Mouse (Mus musculus): ENCODE measurements around the gene Olfr763. TPM values are rescaled to one million over a fixed set of nuclear protein-coding genes. Genes with fewer than 3 reads are reported as not detected.

Gene Olfr763
- polyA plus RNA-seq, 1 experiment from 2014 or later: not detected

Other genes with a start within 250 kb of the Olfr763 start
- gene Mmp19, start 219.9 kb upstream of the Olfr763 start, polyA plus RNA-seq (2015; fragmentation: Nextera tagmentation; extraction: Ambion mirVana): 0.80 and 1.0 TPM in 2 replicates
- gene Dnajc14, start 206.7 kb upstream of the Olfr763 start, polyA plus RNA-seq (2015; fragmentation: Nextera tagmentation; extraction: Ambion mirVana): 58.8 and 60.4 TPM in 2 replicates
- 25.5 and 26.0 TPM in 2 replicates for gene Tmem198b, start 206.4 kb upstream of the Olfr763 start, polyA plus RNA-seq (2015; fragmentation: Nextera tagmentation; extraction: Ambion mirVana)
- gene Sarnp, start 193.5 kb upstream of the Olfr763 start, polyA plus RNA-seq (2015; fragmentation: Nextera tagmentation; extraction: Ambion mirVana): 252 and 265 TPM in 2 replicates
- 35.2 and 41.2 TPM in 2 replicates for gene Ormdl2, start 189.1 kb upstream of the Olfr763 start, polyA plus RNA-seq (2015; fragmentation: Nextera tagmentation; extraction: Ambion mirVana)
- 7.0 and 8.3 TPM in 2 replicates for gene Gdf11, start 119.1 kb upstream of the Olfr763 start, polyA plus RNA-seq (2015; fragmentation: Nextera tagmentation; extraction: Ambion mirVana)
- 663 and 674 TPM in 2 replicates for gene Cd63, start 109.8 kb upstream of the Olfr763 start, polyA plus RNA-seq (2015; fragmentation: Nextera tagmentation; extraction: Ambion mirVana)
- 12.7 and 16.4 TPM in 2 replicates for gene Rdh5, start 87.9 kb upstream of the Olfr763 start, polyA plus RNA-seq (2015; fragmentation: Nextera tagmentation; extraction: Ambion mirVana)
- gene Bloc1s1, start 86.8 kb upstream of the Olfr763 start, polyA plus RNA-seq (2015; fragmentation: Nextera tagmentation; extraction: Ambion mirVana): 206 and 216 TPM in 2 replicates
- gene Itga7, start 77.0 kb upstream of the Olfr763 start, polyA plus RNA-seq (2015; fragmentation: Nextera tagmentation; extraction: Ambion mirVana): 1.2 and 2.0 TPM in 2 replicates
- 0.22 TPM in 1 of 2 replicates, not detected in the other for gene Mettl7b, start 49.8 kb upstream of the Olfr763 start, polyA plus RNA-seq (2015; fragmentation: Nextera tagmentation; extraction: Ambion mirVana)
- gene Olfr9, start 21.4 kb upstream of the Olfr763 start, polyA plus RNA-seq (2015; fragmentation: Nextera tagmentation; extraction: Ambion mirVana): not detected in 2 replicates
- gene Olfr764-ps1, start 29.1 kb downstream of the Olfr763 start, polyA plus RNA-seq (2015; fragmentation: Nextera tagmentation; extraction: Ambion mirVana): not detected in 2 replicates
- gene Olfr765, start 39.2 kb downstream of the Olfr763 start, polyA plus RNA-seq (2015; fragmentation: Nextera tagmentation; extraction: Ambion mirVana): not detected in 2 replicates
- not detected in 2 replicates for gene Olfr766-ps1, start 58.2 kb downstream of the Olfr763 start, polyA plus RNA-seq (2015; fragmentation: Nextera tagmentation; extraction: Ambion mirVana)
- gene Olfr767, start 72.1 kb downstream of the Olfr763 start, polyA plus RNA-seq (2015; fragmentation: Nextera tagmentation; extraction: Ambion mirVana): not detected in 2 replicates
- not detected in 2 replicates for gene Olfr768, start 88.6 kb downstream of the Olfr763 start, polyA plus RNA-seq (2015; fragmentation: Nextera tagmentation; extraction: Ambion mirVana)
- not detected in 2 replicates for gene Olfr769, start 107.1 kb downstream of the Olfr763 start, polyA plus RNA-seq (2015; fragmentation: Nextera tagmentation; extraction: Ambion mirVana)
- gene Olfr770, start 128.2 kb downstream of the Olfr763 start, polyA plus RNA-seq (2015; fragmentation: Nextera tagmentation; extraction: Ambion mirVana): not detected in 2 replicates
- not detected in 2 replicates for gene Olfr771, start 154.0 kb downstream of the Olfr763 start, polyA plus RNA-seq (2015; fragmentation: Nextera tagmentation; extraction: Ambion mirVana)
- gene Olfr772, start 167.1 kb downstream of the Olfr763 start, polyA plus RNA-seq (2015; fragmentation: Nextera tagmentation; extraction: Ambion mirVana): not detected in 2 replicates
- gene Olfr773, start 176.6 kb downstream of the Olfr763 start, polyA plus RNA-seq (2015; fragmentation: Nextera tagmentation; extraction: Ambion mirVana): not detected in 2 replicates
- not detected in 2 replicates for gene Olfr774, start 225.4 kb downstream of the Olfr763 start, polyA plus RNA-seq (2015; fragmentation: Nextera tagmentation; extraction: Ambion mirVana)
- not detected in 2 replicates for gene Olfr775, start 237.6 kb downstream of the Olfr763 start, polyA plus RNA-seq (2015; fragmentation: Nextera tagmentation; extraction: Ambion mirVana)
- gene Olfr776, start 248.3 kb downstream of the Olfr763 start, polyA plus RNA-seq (2015; fragmentation: Nextera tagmentation; extraction: Ambion mirVana): not detected in 2 replicates